Mouse (Mus musculus) thymus, postnatal 14 days (tissue): ENCODE data around the gene Sumo3.

Experiments
- DNase-seq: peaks from one replicate; pipeline ENCODE4 v3.0.0; 2021

Gene Sumo3

DNA sequence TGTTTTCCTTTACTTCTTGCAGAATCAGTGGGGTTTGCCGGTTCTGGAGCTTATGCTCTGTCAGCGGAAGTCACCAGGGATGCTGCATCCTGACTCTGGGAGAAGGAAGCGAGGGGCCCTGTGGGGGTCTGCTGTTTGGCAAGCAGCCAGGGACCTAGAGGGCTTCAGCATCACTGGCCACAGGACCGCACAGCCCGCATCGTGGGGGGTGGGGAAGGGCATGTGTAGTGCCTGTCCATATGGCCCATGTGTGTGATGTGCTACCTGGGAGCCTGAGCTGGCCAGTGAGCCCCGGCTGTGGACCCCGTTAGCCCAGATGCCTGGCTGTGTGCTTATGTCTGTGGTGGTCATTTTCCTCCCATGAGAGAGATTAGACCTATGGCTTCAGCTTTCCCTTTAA lies 16.1 kb upstream of the Sumo3 start:
- DNase-seq, result no peak

DNA sequence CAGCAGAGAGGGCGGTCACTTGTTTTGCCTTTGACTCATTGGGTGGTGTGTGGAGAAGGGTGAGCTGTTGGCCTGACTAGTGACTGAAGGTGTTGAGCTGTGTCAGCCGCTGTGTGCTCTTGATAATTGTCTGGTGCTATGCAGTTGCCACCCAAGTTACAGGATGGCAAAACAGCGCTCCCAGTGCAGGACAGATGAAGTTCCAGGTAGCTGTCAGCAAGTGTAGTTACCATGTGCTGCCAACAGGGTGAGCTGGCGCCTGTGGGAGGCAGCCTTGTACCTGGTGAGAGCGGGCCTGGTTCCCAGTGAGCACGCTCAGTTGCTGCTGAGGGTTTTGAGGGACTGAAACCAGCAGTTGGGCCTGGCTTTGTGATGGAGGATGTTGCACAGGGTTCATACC lies 15.1 kb upstream of the Sumo3 start:
- peak; percentile 80 for DNase-seq

DNA sequence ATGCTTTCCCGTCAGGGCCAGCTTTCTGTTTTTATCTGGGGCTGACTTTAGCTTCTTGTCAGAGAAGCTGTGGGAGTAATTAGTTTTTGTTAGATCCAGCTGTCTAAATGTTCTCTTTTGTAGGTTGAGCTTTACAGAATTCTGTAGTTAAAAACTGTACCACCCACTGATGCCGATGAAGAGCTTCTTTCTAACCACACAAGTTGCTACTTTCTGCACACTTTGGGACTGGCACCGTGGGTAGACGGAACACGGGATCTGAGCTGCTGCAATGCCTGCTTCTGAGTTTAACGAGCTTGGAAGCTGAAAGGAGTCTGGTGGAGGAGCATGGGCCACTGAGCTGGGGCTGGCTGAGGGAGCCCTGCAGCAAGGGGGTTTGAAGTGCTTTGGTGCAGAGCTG lies 14.4 kb upstream of the Sumo3 start:
- no peak for DNase-seq

DNA sequence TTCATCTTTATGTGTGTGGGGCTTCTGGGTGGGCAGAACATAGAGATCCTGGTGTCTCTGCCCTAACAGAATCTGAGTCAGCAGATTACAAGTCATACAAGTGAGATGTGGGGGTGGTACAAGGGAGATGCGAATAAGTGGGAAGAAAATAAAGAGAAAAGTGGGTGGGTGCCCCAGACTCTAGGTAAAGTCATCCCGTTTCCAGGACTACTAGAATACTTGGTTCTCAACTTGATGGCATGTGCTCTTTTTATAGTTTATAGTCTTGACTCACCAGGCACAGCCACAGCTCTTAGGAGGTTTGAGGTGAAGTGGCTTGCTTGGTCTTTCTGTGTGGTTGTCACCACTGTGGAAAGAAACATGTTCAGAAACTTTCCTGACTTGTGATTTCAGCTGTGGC lies 9.8 kb upstream of the Sumo3 start:
- no peak for DNase-seq

DNA sequence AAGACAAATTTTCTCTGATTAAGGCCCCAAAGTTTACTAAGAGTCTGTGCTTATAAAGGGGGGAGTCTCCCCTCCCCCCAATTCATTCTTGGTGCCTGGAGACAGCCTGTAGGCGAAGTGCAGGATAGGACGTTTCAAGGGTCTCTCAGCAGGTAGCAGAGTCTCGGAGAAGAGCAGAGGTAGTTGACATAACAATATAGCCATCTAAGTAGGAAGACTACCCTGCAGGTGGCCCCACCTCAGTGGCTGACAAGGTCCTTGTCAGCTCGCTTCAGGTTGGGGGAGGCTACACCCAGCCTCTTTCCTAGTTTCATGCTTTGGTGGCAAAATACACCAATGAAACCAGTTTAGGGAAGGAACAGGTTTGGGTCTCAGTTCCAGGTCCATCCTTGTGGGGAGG lies 2.9 kb upstream of the Sumo3 start:
- no peak for DNase-seq

DNA sequence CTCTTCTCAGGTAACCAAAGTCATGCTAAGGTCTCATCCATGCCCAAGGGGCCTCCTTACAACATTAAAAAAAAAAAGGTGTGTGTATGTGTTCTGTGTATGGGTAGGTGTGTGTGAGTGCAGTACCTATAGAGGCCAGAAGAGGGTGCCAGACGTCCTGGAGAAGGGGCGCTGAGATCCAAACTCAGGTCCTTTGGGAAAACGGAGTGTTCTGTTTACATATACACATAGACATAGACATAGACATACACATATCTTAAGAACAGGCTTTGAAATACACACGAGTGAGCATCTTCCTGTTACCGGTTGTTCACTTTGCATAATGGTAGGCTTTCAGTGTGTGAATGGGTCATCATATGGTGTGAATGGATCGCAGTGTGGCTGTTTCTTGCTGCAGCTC lies 1.8 kb upstream of the Sumo3 start:
- no peak for DNase-seq

DNA sequence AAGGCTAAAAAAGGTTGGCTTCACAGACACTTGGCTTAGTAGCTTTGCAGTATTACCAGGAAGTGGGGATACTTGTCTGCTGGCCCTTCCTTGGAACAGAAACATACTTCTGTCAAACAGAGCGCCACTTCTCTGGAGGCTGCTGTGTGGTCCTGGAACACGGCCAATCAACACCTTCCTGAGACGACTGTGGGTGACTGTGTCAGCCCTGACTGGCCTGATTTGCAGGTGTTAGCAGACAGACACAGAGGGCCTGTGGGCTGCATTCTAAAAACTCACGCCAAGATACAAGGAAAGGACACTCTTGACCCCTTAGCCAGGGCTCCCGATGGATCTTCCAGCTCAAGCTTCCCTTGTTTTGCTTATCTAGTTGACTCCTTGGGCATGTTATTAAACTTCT lies 939 bp upstream of the Sumo3 start:
- DNase-seq, result no peak

DNA sequence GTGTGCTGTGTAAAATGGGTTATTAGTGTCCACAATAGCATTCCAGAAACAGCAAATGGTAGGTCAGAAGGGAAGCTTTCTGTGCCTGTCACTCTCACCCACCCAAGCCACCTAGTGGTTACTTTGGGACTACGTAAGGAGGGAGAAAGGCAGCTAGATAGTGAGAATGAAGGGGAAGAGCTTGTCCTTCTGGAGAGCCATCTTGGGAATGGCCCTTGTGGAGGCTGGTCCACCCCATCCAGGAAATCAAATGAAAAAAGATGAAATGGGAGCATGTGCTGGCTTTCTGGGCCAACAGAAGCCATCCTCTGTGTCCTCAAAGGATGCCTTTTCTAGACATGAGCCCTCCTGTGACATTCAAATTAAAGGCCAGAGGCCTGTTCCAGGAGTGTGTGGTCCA lies 529 bp upstream of the Sumo3 start:
- peak; percentile 47 for DNase-seq

DNA sequence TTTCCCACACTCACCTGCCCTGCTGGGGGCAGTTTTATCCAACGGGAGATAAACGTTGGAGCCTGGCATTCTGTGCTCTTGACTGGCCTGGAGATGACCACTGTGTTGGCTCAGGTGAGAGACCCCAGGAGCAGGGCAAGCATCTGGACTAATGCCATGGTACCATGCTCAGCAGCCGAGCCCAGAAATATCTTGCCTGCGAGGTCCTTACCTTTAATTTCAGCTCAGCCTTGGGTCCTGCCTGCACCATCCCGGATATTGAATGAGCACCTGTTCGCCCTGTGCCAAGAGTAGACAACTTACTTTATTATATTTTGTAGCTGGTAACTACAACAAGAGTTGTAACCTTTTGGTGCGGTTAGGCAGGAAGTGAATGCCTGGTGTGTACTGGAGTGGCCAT lies 958 bp downstream of the Sumo3 start:
- peak; percentile 42 for DNase-seq

DNA sequence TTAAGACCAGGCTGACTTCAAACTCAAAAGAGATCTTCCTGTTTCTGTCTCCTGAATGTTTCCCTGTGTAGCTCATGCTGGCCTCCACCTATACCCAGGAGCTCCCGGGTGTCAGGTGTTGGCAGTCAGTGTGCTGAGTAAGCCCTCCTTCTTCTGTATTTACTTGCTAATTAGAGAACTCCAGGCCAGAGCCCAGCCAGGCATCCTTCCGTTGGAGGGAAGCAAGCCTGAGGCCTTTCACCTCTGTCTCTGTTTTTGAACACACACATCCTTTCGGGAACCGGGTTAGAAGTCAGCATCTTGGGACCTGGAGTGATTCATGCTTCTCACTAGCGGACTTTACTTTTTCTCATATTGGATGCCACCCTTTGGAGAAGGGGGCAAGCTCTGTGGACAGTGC lies 1.5 kb downstream of the Sumo3 start:
- DNase-seq, result no peak

DNA sequence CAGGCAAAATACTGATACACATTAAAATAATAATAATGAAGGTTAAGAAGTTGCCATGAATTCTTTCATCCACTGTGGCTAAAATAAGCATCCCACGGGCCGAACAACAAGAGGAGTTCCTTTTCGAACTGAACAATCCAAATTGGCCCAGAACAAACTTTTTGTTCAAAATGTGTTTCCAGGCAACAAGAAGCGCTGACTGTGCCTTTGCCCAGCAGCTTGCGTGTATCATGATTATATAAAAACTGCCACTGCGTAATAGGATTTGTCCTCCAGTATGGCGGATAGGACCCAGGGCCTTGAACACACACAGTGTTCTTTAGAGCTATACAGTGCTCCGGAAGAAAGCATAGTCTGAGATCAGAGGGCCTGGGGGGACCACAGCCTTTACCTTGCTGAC lies 2.7 kb downstream of the Sumo3 start:
- no peak for DNase-seq

DNA sequence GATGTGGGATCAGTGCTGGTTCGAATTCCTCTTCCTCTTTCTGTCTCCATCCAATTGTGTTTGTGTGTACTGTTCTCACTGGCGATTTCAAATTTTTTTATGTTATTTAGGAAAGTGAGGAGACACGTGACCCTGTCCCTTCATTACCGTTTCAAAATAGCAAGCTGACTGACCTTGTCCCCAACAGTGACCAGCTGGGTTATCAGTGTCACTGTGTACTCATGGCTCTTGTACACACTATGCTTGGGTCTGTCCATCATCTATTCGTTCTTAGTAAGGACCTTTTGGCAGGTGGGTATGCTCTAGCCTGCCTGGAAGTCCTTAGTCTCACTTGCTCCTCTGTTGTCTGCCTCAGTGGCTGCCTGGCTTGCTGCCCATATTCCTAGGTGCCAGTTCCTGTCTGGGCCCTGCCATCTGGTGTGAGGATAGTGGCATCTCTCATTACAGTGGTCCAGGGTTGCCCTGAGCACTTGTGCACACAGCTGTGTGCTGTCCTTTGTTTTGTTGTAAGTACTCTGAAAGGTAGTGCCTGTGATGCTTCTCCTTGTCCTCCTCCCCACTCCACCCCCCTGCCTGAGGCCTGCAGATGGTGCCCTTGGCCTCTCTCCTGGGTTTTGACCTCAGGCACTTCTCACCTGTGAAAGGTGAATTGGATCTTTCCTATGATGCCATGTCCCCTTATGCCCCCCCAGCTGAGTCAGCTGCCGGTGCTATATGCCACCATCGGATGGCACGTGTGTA lies 4.5 kb downstream of the Sumo3 start:
- DNase-seq, result no peak

DNA sequence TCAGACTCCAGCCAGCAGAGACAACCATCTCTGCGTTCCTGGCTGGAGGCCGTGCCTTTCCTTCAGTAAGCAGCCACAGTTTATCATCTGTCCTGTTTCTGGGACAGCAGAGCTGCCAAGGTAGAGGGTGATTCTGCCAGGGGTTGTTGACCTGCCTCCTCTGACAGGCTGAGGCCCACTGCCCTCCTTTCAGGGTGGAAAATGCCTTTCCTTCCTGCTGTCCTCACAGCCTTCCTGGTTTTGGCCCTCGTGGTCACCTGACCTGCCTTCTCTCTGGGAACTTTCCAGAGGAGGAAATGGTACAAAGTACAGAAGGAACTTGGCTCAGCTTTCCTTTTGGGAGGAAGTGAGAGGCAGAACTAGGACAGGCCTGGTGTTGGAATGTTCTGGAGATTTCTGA lies 7.5 kb downstream of the Sumo3 start:
- DNase-seq, result no peak

DNA sequence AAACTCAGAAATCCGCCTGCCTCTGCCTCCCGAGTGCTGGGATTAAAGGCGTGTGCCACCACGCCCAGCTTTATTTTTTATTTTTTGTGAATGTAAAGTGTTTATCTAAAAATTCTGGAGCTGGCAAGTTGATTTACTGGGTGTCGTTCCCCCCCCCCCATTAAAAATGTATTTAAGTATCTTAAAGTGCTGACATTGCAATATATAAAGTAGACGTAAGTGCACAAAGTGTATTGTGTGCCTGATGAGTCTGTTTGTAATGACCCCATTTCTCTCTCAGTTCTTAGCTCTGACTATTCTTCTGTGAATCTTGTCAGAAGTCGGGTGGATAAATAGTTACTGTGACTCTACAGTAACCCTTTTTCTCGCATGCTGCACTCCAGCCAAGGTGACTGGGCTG lies 9.8 kb downstream of the Sumo3 start:
- no peak for DNase-seq

DNA sequence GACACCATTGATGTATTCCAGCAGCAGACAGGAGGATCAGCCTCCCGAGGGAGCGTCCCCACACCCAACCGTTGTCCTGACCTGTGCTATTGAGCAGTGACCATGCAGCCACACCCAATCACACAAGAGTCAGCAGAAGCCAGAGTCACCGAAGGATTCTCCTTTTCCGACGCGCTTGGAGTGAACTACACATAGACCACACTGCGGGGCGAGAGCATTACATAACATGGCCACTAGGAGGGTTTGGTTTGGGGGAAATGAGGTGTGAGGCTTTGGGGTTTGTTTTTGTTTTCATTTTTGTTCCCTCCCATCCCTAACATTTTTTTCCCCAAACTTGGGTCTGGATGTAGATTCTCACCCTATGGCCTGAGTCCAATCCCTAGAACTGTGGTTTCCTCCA lies 10.3 kb downstream of the Sumo3 start:
- no peak for DNase-seq

DNA sequence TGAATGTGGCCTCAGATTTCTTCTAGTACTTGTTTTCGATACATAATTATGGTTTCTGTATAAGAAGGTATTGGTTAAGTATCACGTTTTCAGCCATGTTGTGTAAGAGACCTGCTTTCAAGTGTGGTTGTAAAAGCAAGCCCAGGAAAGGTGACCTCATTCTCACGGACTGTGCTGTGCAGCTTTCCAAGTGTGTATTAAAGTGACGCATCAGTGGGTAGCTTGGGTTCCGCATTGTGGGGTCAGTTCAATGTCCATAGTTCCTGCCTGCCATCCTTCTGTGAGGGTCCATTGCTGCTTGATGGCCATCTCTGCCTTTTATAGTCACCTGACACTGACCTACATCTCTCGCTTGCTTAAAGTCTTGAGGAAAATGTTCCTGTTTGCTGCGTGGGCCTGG lies 11.0 kb downstream of the Sumo3 start:
- no peak for DNase-seq

DNA sequence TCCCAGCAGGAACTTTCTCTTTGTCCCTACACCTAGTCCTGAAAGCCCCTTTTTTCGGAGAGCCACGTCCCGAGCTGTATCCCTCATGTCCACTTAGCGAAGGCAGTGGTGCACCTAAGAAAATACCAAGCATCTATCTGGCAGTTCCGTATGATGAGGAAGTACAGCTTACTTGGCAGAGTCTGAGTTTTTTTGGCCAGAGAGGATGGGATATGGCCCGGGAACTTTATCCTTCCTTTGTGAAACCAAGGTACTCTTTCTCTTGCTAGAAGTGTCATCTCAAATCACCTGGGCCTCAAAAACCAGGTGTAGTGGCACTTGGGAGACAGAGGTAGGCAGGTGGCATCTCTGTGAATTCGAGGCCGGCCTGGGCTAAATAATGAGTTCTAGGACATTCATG lies 15.6 kb downstream of the Sumo3 start:
- no peak for DNase-seq

DNA sequence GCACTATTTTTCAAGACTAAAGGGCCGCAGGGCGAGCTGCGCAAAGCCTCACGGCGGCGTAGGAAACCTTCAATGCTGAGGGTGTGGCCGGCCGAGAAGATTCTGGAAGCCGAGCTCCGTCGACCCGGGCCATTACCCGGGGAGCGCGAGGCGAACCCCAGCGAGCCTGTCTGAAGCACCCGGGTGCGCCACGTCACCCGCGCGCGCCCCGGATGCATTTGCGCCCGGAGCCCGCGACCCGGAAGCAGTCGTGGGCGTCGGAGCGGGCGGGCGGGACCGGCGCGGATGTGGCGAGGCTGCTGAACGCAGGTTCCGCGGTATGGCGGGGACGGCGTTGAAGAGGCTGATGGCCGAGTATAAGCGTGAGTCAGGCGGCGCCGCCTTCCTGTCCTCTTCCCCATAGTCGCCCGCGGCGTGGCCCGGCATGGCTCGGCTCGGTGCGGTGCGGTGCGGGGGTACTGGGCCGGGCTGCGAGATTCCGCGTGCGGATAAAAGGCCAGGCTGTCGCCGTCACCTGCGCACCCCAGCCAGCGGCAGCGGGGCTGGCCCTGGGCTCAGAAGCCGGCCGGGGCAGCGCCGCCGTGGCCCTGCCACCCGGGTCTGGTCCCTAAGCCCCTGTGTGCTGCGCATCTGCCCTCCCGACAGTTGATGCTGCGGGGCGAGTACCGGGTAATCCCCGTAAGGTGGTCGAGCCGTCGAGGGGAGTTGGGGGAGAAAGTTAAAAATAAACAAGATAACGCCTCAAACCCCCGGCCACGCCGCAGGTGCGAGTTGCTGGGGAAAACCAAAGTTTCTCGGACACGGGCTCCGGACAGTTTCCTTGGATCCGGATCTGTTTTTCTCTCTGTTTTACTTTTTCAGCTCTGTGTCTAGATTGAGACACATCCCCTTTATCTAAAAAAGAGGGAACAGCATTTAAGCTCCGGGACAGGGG lies 16.4 kb downstream of the Sumo3 start, which contains the start of gene Ube2g2:
TSS of gene Ube2g2 (plus strand) at position 221 of the 934 bp plus-strand sequence.
- DNase-seq, result peak; percentile 96

DNA sequence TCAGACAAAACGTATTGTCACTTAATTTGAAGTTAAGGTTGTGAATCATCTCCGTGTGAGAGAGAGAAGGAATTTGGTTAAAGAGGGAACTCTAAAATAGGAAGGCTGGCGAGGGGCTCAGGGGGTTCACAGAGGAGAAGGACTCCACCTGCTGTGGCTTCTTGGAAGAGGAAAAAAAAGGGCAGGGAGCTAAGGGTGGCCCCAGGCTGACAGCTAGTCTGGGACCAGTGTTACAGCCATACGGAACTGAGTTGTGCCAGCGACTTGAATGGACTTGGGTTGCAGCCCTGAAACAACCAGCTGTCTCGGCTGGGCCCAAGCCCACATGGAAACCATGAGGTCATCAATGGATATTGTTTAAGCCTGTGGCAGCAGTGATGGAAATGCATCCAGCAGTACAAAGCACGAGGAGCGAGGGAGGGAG lies 17.2 kb downstream of the Sumo3 start:
- DNase-seq, result no peak

DNA sequence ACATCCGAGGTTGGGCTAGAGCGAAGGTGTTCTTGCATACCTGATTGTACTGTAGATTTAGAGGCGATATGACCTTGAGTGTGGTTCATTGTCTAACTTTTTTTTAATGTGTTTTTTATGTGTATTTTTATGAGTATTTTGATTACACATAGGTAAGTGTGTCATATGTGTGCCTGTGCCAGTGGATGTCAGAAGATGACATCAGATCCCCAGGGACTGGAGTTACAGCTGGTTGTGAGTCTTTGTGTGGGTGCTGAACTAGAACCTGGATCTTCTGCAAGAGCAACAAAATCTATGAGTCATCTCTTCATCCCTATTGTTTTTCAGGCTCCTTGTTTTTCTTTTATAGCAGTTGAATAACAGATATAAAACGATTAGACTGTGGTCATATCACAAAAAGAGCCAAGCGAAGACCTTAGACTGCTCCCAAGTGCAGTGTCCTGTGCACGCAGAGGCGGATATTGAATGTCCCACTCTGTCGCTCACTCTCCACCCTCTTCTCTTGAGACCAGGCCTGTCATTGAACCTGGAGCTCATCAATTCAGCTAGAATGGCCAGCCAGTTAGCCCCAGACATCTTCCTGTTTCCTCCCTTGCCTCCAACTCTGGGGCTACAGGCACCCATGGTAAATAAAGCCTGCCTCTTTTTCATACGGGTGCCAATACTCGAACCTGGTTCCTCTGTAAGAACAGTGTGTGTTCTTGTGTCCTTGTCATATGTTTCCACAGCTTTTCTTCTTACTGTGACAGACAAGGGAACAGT lies 17.9 kb downstream of the Sumo3 start:
- DNase-seq, result no peak

DNA sequence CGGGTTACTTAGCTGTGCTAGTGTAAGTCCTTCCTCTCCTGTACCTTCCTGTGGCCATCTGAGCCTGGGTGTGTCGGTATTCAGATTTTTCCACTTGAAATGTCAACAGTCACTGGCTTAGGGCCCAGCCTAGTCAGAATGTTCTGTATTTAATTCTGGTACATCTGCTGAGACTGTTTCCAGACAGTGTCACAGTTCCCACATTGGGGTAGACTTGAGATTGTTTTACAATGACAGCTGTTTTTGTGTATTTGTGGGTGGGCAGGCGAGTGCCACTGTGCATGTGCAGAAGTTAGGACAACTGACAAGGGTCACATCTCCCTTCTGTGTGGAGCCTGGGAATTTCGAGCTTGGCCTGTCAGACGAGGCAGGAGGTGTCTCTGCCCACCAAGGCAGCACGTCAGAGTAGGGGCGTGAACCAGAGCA lies 18.7 kb downstream of the Sumo3 start:
- no peak for DNase-seq

DNA sequence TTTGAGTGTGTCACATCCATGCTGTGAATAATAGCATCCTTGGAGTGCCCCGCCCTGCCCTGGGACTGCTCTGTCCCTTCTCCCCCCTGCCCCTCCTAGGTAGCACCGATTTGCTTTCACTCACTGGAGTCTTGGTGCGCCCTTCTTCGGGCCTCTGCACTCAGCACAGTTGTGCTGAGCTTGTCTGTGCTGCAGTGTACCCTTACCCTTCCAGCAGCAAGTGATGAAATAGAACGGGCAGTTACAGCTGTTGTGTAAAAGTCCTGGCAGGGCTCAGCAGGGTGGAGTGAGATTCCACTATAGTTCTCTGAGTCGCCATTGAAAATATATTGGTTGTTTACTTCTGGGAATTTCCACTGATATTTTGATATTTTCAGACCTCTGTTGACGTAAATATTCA lies 20.1 kb downstream of the Sumo3 start:
- no peak for DNase-seq

DNA sequence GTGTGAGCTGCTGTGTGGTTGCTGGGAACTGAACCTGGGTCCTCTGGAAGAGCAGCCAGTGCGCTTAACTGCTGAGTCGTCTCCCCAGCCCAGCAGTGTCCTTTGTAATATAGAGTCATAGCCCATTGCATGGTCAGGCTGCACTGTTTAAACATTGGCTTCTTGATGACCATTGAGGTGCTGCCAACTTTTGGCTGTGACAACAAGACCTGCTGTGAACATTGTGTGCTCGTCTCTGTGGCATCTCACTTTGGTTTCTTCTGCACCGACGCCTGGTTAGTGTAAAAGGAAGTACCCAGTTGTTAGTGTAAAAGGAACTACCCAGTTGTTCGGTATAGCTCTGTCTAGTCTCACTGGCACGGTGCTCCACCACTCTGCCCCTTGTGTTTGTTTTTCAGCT lies 20.7 kb downstream of the Sumo3 start:
- DNase-seq, result no peak

DNA sequence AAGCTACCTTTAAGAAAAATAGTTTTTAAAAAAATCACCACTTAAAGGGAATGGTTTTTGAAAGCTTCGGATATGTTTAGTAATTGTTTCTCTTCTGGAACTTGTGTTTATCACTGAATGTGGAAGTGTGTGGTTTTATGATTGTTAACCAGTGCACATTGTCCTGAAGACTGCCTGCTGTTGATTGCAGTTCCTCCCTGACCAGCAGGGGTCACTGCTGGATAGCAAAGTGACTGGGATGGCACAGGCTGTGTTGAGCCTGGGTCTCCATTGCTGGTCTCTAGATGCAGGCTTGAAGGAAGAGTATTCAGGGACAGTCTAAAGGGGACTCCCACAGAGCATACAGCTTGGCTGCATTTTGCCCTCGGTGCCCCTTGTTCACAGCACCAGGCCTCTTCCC lies 21.6 kb downstream of the Sumo3 start:
- peak; percentile 84 for DNase-seq
